Mouse (Mus musculus): ENCODE data around the gene Fras1.

DNA sequence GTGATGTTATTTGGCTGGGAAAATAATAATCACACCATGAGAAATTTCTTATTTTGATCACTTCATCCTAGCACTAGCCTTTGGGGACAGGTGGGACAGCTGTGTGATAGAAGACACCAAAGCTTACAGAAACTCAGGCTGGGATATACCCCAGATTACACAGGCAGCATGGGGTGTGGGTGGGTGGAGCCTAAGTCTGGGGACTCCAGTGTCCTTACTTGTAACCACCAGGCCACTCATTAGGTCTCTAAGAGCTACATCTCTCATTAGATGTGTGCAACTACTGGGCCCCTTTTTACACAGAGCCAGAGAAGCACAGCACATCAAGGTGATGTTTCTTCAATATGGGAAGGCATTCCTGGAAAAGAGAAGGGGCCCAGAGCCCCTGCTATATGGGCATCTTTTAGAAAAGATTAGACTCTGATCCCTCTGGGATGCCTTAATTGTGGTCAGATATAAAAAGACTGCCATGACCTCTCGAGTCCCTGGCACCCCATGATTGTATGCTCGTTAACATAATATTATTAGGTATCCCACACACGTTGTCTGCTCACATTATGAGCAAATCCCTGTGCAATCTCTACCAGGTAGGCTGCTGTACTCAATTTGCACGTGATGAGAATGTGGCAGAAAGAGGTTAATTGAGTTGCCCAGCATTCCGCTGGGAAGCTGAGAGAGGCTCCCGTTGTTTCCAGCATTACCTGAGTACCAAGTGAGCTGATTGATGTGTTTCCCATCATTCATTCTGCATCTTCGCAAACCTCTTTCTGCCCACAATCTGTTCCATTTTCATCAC is 230.4 kb downstream of the Fras1 start:
- TF ChIP-seq CTCF (IDR thresholded peaks at IDR 0.05; ENCODE audit: insufficient read depth, low read depth, low read length), result no peak
- no peak for TF ChIP-seq POLR2A (IDR thresholded peaks at IDR 0.05; ENCODE audit: insufficient read depth, low read depth, low read length)

Data from olfactory bulb, adult 2 months (tissue).